Mouse (Mus musculus) cerebellum, postnatal 36 days (tissue): ENCODE measurements around the gene Best2.

Experiments
- DNase-seq, 2 experiments: peaks; one replicate each; pipeline ENCODE4 v3.0.0; 2021 to 2022; ENCODE audit warnings: mixed read lengths in 2 of 2

Best2 gene

DNA sequence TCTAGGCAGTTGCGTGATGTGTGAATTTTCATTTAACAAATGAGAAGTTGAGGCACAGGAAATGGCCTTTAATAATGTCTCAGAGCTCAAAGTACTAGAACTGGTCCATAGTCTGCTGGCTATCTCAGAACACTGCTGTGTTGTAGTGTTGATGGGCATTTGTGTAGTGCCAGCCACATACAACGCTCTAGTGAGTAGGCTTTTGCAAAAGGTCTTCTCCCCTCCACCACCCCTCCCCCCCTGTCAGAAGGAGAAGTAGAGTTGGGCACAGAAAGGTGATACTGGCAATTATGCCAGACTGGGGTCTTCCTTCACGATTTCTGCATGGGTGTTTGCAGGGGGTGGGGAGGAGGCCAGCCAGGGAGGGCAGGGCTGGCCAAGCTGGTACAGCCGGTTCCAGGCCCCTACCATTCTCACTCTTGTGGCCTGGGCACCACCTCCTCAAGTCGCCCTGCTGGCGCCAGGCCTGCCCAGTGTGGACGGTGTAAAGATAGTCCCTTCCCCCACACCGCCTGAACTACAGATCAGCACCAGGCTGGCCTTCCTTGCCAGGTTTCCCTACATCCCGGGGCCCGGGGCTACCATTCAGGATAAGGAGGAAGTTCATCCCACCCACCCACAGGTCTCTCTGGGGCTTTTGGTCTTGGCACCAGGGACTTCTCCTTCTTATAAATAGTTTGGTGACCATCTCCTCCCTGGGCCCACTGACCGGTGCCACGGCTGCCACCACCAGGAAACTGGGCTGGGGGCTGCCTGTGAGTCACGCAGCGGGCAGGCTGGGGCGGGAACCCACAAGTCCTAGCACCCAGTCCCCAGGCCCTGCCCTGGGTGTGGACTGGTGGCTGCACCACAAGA is 32.5 kb downstream of the Best2 start:
- no peak for DNase-seq

DNA sequence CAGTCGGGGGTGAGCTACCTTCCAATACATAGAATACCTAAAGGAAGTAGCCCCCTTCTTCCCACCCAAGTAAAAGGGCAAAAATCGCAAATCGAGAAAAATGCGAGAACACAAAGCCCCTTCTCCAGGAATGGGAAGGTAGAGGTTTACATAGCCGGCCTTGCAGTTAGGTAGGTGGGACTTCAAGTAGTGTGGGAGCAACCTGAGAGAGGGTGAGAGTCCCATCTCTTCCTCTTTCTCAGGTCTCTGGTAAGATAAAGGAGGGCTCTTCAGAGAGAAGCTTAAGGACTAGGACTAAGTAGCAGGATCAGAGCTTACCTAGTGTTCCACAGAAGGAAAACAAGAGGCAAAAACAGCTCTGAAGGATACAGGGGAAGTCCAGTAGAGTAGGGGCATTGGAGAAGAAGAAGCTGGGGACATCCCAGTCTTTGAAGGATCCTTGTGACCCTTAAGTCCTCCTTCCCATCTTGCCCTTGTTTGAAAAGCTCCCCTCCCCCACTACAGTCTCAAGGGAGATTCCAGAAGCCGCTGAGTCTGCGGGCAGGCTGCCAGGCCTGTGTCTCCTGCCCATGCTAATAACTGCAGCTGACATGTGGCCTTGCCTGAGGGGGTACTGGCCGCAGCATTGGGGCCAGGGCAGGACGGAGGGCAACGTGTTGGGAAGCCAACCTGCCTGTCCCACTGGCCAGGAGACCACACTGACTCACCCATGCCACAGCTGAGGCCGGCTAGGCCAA is 33.5 kb downstream of the Best2 start:
- DNase-seq, result peak; percentile 50 to 53

DNA sequence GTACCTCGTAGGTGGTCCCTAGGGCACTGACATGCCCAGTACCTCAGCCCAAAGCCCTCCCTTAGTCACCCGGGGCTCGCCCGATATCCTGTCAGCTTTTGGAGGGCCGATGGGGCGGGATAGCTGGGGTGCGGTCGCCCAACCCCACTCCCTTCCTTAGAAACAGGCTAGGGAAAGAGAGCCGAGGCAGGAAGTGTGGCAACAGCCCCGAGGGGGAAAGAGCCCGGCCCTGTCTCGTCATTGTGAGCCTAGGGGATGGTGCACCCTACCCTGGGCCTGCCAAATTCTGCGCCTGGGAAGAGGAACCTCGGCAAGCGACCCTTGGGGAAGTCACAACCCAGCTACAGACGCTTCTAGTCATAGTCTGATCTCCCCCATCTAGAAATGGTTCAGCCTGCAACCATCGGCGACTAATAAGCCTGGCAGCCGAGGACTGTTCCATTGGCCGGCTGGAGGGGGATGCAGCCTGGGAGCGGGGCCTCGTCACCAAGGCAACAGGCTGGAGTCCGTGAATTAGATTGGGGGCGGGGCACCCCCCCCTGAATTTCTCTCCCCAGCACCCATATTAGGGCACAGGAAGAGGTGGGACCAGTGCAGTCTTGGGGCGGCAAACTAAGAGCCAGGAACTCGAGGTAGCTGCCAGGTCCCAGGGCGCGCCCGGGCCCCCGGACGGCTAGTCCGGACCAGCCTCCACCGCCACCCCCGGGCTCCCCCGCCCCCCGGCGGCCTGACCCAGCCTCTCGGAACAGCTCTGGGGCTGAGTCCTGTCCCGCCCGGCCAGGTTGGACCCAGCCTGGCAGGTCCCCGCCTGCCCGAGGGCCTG is 34.5 kb downstream of the Best2 start:
- peak; percentile 85 to 88 for DNase-seq

DNA sequence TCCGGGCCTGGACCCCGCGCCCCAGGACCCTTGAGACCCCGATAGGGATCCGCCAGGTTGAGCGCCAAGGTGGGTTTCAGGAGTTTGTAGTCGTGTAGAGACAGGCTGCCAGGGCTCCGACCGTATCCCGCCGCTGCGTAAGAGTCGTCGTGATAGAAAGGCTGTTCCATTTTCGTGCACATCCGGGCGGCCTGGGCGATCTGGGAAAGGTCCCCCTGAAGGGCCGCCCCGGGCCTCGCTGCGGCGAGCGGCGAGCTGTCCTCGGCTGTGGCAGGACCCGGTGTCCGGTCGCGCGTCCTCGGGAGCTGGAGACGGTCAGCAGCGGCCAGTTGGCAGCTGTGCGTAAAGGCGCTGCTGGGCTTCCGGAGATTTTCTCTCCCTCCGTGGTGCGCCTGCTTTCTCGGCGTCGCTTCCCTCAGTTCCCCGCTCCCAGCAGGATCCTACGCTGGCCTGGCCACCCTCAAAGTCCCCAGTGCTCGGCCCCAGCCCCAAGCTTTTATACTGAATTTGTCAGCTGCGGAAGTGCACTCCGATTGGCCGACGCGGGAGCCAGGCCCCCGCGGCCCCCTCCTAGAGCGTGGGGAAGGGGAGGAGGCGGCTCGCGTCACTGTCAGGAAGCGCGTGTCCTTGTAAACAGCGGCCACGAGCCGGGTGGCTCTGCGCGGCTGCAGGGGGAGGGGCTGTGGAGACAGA is 35.9 kb downstream of the Best2 start, which contains the start of gene Junb:
Junb (minus strand) TSS at position 471 of the 693 bp plus-strand sequence.
- DNase-seq, result peak; percentile 84 to 87

DNA sequence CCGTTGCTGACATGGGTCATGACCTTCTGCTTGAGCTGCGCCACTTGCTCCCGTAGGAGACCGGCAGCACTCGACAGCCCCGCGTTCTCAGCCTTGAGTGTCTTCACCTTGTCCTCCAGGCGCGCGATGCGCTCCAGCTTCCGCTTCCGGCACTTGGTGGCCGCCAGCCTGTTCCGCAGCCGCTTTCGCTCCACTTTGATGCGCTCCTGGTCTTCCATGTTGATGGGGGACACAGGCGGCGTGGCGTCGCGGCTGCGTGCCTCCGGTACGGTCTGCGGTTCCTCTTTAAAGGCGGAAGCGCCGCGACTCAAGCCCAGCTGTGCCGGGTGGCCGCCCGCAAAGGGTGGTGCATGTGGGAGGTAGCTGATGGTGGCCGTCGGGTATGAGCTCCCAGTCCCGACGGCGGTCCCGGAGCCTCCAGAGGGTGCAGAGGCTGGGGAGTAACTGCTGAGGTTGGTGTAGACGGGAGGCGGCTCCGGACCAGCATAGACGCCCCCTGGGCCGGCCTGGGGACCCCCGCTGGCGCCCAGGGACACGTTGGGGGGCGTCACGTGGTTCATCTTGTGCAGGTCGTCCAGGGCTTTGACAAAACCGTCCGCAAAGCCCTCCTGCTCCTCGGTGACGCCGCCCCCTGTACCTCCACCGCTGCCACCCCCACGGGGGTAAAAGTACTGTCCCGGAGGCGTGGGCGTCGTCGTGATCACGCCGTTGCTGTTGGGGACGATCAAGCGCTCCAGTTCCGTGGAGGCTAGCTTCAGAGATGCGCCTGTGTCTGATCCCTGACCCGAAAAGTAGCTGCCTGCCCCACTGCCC is 36.7 kb downstream of the Best2 start:
- DNase-seq, result peak; percentile 47 to 50

DNA sequence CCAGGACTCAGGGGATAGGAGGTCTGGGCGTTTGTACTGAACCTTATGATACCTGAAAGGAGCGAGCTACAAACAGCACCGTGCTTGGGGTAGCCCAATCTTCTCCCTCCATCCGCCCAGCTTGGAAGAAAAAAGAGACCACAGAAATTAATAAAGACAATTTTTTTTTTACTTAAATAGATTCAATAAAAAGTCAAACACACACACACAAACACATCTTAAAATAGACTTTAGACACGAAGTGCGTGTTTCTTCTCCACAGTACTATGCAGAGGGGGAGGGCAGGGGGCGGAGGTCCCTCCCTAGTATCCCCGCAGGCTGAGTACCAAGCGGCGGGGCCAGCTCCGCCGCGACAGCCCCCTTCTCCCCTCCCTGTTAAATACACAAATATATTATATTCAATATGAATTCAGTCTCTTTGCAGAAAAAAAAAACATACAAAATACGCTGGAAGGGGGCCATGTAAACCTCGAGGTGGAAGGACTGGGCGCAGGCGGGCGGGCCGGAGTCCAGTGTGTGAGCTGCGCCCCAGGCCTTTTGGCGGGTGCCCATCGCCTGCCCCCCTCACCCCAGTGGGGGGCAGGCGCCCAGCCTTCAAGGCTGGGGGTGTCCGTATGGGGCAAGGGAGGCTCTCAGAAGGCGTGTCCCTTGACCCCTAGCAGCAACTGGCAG is 37.4 kb downstream of the Best2 start:
- DNase-seq, result no peak

DNA sequence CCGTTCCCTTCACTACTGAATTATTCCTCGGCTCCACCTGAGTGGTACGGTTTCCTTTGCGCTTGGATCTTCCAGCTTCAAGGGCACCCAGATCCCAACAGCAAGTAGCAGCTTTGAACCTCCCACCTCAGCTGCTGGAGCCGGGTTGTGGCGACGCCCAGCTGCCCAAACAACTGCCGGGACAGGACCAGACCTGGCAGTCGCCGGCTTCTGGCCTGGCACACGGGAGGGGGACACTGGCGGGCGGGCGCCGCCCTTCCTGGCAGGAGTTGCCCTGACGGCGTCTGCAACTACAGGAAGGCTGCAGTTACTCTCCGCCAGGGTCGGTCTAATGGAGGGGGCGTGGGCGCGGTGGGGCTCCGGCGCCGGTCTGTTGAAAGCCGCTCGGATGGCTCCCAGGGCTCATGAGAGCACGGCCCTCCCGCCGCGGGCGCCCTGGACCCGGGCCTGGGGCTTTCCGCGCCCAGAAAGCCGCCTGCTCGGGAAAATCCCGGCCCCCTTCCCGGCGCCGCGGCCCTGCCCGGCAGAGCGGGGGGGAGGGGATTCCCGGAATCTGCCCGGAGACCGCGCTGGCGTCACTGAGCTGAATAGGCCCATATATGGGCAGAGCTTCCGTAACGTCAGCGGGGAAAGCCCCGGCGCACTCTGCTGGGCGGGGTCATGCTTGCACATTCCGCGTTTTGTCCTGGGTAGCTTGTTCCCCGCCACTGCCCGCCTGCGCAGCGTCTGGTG is 38.1 kb downstream of the Best2 start:
- DNase-seq, result peak; percentile 92 to 93

DNA sequence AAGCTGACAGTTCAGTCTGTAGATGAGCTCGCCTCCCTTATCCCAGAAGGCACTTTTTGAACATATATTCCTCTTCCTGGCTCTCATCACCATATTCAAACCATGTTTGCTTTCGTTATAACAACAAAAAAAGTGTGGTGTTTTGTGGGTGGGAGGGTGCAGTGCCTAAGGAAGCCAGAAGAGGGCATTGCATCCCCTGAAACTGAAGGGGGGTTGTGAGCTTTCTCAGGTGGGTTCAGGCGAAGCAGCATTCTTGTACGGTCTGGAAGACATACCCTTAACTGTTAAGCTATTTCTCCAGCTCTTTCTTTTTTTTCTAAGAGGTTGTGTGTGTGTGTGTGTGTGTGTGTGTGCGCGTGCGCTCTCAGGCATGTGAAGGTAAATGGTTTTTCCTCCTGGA is 38.9 kb downstream of the Best2 start:
- peak; percentile 49 to 51 for DNase-seq

DNA sequence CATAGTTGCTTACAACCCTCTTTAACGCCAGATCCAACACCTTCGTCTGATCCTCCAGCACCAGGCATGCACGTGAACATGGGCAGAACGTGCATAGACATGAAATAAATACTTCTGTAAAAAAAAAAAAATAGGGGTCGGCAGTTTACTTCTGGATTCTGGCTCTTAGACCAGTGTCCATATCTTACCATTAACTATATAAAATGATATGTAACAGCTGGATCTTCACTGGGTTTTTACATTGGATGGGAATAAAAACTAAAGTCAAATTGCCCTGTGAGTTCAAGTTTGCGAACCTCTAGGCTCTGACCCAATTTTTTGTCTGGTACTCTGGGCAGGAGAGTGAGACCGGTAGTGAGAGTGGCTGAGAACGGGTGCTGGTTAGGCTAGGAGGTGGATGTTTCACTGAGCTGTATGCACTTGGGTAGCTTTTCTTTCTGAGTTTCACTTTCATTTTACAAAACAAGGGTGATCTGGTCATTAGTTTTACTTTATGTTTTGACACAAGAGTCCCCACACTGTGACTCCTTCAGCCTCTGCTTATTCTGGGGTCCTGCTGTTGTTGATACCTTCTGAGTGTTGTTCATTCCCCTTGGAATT is 39.7 kb downstream of the Best2 start:
- no peak for DNase-seq

DNA sequence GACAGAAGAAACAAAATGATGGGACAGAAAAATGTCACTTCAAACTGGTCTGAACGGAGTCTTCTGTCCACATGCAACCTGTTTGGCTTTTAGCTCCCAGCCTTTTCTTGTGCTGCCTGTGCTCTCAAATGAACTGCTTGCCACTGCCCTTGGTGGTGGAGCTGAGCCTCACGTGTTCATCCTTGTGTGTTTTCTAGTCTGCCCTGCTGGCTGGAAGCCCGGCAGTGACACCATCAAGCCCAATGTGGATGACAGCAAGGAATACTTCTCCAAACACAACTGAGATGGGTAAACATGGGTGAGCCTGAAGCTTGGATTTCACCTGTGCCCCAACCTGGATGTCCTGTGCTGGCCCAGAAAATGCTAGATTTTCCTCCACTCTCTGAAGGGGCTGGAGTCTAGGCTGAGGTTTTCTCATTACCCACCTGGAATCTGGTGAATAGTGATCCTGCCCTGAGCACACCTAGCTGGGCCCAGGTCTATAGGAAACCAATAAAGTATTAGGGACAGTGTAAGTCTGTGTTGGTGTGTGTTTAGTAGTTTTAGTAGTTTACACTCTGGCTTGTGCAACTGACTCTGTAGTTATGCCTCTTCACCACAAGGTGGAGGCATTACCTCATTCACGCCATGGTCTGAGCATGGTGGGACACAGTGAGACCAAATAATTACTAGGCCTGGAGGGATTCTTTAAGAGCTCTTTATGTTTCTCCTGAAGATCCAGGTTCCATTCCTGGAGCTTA is 40.4 kb downstream of the Best2 start:
- DNase-seq, result peak in 1 of 2 experiments; percentile 55

DNA sequence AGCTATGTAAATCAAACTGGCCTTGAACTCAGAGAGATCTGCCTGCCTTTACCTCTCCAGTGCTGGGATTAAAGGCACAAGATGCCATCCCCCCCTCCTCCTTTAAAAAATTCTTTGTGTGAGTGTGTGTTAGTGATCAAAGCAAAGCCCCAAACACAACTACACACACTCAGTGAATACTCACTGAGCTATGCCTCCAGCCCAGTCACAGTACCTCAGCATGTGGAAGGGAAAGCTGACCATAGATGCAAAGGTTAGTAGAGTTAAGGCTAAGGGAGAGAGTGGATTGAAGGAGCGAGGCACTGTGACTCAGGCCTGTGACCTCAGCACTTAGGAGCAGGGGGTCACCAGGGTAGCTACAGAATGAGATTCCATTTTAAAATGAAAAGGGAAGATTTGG is 41.3 kb downstream of the Best2 start:
- DNase-seq, result no peak

DNA sequence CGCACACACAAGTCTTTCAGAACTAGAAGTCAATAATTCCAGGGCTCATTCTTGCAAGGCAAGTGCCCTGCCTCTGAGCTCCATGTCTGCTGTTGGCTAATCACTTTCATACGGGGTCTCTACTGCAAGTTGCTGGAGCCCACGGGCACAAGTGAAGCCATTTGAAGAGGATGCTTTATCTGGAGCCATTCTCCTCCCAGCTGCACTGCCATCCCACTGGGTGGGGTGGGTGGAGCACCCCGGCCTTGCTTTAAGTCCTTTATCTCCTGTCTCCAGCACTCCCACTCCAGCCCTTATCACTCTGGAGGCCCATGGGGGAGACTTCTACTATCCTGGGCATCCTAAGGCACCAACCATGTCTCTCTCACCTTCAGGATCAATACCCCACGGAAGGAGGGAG is 43.4 kb downstream of the Best2 start:
- DNase-seq, result no peak

DNA sequence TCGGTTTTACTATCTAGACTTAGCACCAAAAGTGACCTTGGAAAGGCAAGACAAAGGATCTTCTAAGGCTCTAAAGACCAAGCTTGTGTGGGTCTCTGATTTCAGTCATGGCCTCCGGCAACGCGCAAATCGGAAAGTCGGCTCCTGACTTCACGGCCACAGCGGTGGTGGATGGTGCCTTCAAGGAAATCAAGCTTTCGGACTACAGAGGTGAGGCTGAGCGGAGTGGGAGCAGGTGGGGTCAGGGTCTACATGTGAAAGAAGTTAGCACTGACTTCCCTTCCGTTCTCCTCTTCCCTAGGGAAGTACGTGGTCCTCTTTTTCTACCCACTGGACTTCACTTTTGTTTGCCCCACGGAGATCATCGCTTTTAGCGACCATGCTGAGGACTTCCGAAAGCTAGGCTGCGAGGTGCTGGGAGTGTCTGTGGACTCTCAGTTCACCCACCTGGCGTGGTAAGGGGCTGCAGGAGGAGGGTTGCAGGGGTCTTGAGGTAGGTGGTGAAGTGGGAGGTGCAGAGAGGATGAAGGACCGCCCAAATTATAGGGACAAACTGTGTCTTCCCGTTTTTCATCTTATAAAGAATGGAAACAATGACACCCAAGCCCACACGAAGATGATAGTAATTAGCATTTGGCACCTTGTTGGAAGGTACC is 44.1 kb downstream of the Best2 start:
- DNase-seq, result no peak

DNA sequence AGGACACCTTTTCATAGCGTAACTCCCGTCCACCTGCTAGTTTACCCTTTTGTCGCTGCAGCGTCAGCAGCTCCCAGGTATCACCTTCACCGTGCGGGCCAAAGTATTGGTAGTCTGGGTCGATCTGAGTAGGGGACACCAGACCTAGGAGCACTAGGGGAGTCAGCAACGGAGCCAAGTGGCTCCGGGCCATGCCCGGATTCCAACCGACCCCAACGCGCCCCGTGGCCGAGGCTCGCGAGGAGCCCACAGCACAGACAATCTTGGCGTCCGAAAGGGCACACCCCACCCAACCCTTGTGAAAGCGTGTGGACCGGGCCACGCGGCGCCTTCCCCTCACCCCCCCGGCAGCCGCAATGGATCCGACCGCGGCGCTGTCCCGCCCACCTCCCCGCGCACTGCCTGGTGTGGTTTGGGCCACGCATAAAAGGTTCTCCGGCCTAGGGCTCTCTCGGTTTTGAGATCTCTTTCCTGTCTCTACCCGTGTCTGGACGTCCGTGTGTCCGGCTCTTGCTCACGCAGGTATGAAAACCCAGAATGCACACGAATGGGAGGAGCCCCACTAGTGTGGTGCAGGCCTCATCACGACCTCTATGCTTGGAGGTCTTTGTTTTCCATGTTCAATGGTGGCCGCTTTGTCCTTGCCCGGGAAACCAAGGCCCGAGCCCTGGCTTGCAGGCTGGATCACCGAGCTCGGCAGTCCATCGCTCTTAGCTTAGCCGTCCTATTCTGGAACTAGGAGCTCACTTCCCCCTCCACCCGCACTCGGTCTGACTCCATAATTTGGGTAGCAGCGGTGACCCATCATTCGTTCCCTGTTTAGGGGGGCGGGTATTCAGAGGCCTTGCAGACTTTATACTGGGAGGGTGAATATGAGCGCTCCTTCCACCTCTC is 44.8 kb downstream of the Best2 start, which contains the start of the genes Gm49661, Prdx2 and Rnaseh2a:
Gm49661 (minus strand) TSS at position 193 of the 894 bp plus-strand sequence.
Prdx2 (plus strand) TSS at position 347 of the 894 bp plus-strand sequence.
Rnaseh2a (minus strand) TSS at position 527 of the 894 bp plus-strand sequence.
- DNase-seq, result peak; percentile 81

DNA sequence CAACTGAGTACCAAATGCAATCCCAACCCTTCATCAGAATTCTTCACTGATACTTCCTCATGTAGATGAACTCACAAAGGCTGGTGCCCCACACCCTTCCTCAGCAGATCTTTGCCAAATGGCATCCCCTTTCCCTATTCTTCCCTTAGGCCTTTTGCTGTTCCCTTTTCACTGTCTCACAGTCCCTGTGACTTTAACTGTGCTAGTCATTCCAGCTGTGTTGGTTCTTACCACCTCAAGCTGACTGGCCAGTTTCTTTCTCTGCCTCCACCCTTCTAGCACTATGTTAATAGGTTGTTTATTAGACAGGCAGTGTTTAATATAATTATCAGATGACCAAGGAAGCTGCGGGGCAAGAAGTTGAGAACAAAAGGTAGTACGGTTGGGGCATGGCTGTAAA is 45.7 kb downstream of the Best2 start:
- DNase-seq, result no peak

DNA sequence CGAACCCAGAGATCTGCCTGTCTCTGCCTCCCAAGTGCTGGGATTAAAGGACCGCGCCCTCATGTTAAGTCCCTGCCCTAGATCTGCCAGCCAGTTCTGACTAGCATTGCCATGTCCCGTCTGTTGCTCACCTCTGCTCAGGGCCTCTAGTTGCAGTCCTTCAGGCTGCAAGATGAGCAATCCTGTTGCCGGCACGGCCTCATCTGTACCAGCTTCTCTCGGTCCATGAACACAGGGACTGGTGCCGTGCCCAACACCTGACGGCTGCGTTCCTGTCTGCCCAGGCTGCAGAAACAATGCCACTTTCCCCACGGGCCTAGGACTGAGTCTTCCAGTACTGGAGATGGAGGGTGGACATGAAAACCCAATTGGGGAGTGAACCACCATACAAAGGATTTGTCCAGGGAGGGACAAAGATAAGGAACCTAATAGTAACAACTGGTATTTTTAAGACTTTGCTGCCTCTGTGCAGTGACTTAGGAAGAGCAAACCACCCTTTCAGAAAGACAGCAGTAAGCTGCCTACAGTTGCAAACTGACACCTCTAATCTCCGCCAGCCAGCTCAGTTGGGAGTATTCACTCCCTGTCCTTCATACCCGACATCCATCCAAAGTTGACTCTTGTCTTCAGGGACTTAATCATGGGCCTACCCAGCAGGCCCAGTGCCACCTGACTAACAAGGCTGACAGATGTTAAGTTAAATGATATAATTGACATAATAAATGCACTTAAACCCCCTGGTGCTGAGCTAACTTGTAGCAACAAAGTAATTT is 46.6 kb downstream of the Best2 start:
- no peak for DNase-seq
